Mouse (Mus musculus) A20 (cell line): ENCODE measurements around the gene Loxl4.

Source experiments
- DNase-seq: peaks from one replicate; pipeline ENCODE4 v3.0.0-alpha.2; 2011; ENCODE audit warnings: low read depth, low spot score

The Loxl4 gene

GRCm38 (mm10) chr19:42612654-42613053, at the start of gene Loxl4:
Gene Loxl4 (minus strand): TSS chr19:42612813.
- DNase-seq, result peak; percentile 24

- peak; percentile 45 for DNase-seq
Measured at GRCm38 (mm10) chr19:42661430-42662164, 49.0 kb upstream of the Loxl4 start.

GRCm38 (mm10) chr19:42660244-42660565, 47.6 kb upstream of the Loxl4 start:
- no peak for DNase-seq

- no peak for DNase-seq
Measured at GRCm38 (mm10) chr19:42659354-42660243, 47.0 kb upstream of the Loxl4 start.

- no peak for DNase-seq
Measured at GRCm38 (mm10) chr19:42658435-42659135, 46.0 kb upstream of the Loxl4 start.

- no peak for DNase-seq
Measured at GRCm38 (mm10) chr19:42657769-42658168, 45.2 kb upstream of the Loxl4 start.

- no peak for DNase-seq
Measured at GRCm38 (mm10) chr19:42657306-42657705, 44.7 kb upstream of the Loxl4 start.

GRCm38 (mm10) chr19:42655006-42655405, 42.4 kb upstream of the Loxl4 start:
- DNase-seq, result peak; percentile 53

DNA sequence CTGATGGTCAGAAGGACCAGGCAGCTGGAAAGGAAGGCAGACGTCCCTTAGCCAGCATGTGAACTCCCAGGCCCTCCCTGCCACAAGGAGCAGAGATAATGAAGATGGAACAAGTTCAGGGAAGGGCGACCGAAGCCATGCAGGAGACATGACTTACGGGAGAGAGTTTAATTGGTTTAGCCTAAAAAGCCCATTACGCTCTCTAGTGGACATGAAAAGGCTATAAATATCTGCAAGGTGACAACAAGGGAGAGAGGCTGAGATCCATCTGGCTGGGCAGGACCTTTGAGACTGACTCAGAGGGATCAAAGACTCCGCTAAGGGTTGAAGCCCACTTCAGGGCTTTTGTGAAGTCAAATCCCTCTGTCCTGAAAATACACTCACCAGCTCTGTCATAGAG, 40.5 kb upstream of the Loxl4 start:
- no peak for DNase-seq

GRCm38 (mm10) chr19:42652425-42652824, 39.8 kb upstream of the Loxl4 start:
- no peak for DNase-seq

GRCm38 (mm10) chr19:42640211-42640610, 27.6 kb upstream of the Loxl4 start:
- DNase-seq, result no peak

- DNase-seq, result peak; percentile 19
Measured at GRCm38 (mm10) chr19:42639544-42639943, 26.9 kb upstream of the Loxl4 start.

- no peak for DNase-seq
Measured at GRCm38 (mm10) chr19:42638604-42639481, 26.2 kb upstream of the Loxl4 start.

DNA sequence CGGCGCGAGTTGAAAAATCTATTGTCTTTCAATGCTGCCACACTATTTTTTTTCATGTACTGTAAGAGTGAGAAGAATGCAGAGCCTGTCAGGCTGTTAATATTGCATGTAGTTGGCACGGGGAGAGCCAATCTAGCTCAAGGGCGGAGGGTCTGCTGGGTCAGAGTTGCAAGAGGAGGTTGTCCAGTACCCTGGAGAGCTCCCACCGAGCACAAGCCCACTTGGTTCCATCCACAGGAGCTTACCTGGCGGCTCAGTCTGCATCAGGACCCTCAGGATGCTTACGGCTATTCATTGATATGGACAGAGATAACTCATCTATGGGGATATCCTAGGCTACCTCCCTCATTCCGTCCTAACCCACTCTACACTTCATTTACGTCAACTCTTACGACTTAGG, 24.0 kb upstream of the Loxl4 start:
- peak; percentile 13 for DNase-seq

DNA sequence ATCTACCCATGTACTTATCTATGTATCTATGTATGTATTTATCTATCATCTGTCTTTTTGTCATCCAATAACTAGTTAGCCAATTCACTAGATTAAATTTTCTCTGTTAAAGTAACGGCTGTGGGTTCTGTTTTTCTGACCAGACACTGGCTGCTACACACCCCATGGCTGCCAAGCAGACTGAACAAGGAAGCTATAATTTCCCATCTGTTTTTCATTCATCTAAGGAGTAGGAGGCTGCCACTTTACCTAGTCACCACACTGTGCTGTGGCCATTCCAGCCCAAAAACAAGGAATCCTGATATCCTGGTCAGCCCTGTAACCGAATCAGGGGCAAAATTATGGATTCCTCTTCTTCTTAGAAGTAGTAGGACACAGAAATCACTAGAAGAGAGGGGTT, 21.0 kb upstream of the Loxl4 start:
- no peak for DNase-seq

DNA sequence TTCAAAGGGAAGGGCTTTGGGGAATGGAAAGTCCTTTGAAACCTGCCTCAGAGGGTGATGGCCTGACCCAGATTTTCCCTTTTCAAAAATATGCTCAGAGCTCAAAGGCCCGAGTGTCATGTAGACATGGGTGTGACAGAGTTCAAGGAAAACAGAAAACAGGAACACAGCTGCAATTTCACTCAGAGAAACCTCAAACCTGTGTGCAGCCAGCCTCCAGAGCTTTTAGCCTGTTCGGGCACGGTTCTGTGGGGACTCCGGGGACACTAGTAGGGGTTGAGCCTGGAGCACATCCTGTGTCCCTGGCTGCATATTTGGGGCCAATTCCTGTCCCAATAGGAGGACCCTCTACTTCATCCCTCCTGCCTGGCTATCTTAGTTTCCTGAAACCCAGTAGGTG, 19.7 kb upstream of the Loxl4 start:
- no peak for DNase-seq

GRCm38 (mm10) chr19:42631541-42631961, 18.9 kb upstream of the Loxl4 start:
- no peak for DNase-seq

- no peak for DNase-seq
Measured at GRCm38 (mm10) chr19:42628068-42628467, 15.5 kb upstream of the Loxl4 start.

GRCm38 (mm10) chr19:42613647-42614225, 1.1 kb upstream of the Loxl4 start:
- no peak for DNase-seq

DNA sequence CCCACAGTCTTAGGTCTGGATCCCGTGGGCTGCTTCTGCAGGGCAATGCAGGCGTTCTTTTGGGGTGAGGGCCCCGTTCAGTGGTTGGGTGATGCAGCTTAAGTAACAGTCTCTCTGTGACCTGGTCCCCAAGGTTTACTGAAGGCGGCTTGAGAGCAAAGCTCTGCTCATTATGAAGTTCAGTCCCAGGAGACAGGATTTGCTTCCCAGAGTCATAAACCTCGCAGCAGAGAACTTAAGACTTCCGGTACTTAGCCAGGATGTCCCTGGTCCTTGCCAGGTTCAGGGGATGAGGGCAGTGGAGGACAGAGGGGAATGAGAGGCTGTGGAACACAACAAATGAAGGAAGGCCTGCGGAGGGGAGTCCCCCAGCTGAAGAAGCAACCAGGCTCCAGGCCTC, 503 bp upstream of the Loxl4 start:
- DNase-seq, result no peak

- no peak for DNase-seq
Measured at GRCm38 (mm10) chr19:42611746-42612145, 867 bp downstream of the Loxl4 start.
